Mouse (Mus musculus) neural tube, embryonic 10.5 days (tissue): ENCODE data around the gene Senp8.

Source experiments
- DNase-seq: peaks from one replicate; pipeline ENCODE4 v3.0.0-alpha.2; 2017; ENCODE audit warnings: low spot score; ENCODE audit errors: extremely low spot score

Gene Senp8

GRCm38 (mm10) chr9:59716275-59716898, 34.1 kb downstream of the Senp8 start:
- no peak for DNase-seq

DNA sequence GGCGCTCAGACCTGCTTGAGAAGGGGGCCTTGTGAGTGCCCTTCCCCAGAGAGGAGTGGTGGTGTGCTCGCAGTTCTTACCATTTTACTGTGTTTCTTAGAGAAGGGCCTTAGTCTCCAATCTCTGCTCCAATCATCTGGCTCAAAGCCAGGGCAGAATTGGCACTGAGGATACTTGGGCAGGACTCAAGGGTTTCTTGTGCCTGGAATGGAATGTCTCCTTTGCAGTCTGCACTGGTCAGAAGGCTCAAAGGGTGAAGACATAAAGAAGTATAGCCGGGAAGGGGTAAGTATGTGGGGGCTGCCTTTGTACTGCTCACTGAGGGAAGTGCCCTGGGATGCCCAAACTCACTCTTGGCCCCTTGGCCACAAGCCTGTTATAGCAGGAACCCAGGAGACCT, 41.3 kb downstream of the Senp8 start:
- DNase-seq = no peak

- DNase-seq = no peak
Measured at GRCm38 (mm10) chr9:59706850-59707825, 43.4 kb downstream of the Senp8 start.

DNA sequence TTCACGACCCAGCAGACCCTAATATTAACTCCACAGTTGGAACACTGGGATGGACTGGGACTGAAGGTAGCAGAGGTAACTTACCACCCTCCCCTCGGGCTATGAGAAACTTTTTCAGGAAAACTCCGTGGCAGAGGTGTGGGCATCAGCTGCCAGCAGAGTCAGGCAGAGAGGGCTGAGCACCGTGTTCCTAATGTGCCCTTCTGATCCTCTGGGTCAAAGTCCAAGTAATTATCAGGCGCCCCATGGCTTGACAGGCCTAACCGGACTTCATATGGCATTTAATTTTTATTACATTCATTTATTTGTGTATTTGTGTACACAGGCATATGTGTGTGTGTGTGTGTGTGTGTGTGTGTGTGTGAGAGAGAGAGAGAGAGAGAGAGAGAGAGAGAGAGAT, 47.4 kb downstream of the Senp8 start:
- no peak for DNase-seq

DNA sequence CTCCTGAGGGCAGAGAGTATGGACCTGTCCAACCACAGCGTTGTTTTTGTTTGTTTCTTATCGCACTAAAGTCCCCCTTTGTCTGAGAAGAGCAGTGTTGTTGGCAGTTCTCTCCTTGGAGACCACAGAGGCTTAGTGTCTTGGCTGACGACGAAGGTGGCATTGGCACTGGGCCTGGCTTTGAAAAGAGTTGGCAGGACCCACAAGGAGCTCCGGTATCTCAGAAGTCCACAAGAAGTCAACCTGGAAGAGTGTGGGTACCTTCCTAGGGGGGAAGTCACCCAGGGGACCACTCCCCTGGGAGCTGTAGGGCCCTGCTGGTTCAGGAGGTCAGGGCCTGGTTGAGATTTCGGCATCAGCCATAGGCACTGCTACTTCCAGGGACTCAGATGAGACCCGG, 49.4 kb downstream of the Senp8 start:
- DNase-seq = no peak

DNA sequence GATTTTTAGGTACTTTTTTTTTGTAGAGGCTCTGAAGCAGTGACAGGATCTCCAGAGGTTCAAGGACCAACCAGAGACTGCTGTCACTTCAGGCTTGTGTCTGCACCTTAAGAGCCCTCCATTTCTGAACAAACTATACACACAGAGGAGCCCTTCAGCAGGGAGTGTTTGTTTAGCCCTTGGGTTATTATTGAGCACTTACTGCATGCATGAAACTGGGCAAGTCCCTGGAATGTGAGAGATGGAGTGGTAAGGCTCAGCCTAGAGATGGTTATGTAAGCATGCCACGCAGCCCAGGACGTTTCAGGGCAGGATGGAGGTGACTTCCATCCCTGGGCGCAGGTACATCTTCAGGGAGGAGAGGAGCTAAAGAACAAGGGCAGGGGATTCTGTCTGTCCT, 54.1 kb downstream of the Senp8 start:
- DNase-seq = no peak

- no peak for DNase-seq
Measured at GRCm38 (mm10) chr9:59695451-59695813, 55.1 kb downstream of the Senp8 start.

DNA sequence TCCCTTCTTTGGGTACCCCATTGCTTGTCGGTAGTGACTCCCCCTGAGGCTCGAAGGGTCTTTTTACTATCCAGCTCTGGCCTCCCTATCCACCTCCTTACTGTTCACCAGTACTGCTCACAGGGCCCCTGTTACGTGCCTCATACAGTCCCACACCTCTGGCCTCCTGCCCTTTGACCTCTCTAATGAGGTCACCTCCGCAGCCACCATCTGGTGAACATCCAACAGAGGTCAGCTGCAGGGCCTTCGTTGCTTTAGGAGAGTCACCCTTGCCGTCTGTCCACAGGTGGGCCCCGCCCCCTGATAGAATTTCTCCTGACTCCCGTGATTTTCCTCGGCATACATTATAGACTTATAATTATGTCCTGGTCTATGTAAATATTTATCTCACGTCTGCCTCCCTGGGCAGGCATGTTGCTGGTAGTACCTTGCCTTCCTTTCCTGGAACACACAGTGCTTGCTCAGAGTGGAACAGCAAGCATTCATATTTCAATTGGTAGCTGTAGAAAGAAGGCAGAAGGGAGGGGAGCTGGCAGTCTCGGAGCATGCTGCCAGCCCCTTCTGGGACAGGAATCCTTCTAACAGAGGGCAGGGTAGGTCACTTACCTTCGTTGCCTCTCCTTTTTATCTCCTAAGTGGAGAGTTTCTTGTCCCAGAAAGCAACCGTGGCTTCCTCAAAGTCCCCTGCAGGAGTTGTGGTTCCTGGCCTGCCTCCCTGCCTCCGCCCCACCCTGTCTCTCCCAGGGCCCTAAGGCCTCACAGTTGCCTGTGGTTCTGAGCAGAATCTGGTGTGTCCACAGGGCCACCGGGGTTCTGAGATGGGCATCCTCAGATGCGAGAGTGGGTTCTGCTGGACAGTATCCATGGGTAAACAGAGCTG, 55.7 kb downstream of the Senp8 start:
- DNase-seq = no peak

GRCm38 (mm10) chr9:59692145-59692544, 58.4 kb downstream of the Senp8 start:
- no peak for DNase-seq

DNA sequence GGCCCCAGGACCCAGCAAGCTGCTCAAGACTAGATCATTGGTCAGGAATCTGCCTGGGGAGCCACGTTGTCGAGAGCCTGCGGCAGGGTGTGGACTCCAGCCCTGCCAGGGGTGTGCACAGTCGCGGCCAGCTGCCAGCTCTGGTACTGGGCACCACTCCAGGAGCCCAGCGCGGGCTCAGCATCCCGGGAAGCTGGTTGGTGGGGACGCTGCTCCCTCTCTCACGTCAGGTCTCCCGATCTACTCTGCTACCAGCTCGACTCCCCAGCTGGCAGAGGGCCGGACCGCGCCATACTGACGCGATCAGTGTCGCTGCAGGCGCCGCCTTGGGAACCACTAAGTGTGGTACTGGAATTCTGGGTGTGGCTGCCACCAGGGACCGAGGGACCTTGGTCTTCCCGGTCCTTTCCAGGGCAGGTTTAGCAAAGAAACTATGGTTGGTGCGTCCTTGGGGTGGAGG, 58.8 kb downstream of the Senp8 start:
- DNase-seq = peak; percentile 42

DNA sequence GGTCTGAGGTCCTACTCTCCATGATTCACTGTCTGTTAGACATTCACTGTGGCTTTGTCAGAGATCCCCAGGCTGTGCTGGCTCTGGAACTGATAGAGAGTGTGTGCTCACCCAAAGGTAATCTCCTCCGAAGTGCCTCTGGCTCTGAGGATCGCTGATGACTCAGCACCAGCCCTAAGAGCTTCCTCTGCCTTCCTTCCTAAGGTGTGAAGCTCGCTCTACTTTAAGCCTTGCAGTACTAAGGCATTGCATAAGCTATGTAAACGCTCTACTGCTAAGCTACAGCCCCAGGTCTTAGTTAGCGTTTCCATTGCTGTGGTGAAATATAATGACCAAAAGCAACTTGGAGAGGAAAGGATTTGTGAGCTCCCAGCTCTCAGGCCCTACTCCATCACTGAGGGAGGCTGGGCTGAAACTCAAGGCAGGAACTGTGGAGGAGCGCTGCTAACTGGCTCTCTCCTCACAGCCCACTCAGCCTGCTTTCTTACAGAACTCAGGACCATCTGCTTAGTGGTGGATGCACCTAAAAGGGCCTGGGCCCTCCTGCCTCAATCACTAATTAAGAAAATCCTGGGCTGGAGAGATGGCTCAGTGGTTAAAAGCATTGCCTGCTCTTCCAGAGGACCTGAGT, 63.0 kb downstream of the Senp8 start:
- DNase-seq = no peak
